Mouse (Mus musculus) embryo, embryonic 11 days (tissue): ENCODE data around the gene Nbas.

Experiments used
- DNase-seq: peaks from one replicate; pipeline ENCODE4 v3.0.0-alpha.2; 2015

Nbas gene

DNA sequence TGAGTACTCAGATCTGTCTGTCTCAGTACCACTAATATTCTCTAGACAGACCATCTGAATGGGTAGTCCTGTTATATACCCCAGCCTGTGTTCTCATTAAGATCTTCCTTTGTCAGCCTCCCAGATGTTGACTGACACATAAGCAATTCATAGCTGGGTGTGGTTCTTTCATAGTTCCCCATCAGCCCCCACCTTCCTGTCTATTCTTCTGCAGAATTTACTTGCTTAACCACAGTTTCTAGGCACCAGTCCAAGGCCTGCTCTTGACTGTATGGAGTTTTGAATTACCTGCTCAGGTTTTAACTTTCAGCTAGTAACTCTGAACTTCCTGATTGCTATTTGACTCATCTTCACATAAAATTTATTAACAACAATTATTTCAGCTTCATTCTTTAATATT, 141.3 kb downstream of the Nbas start:
- no peak for DNase-seq

GRCm38 (mm10) chr12:13418651-13419050, 149.7 kb downstream of the Nbas start:
- DNase-seq: no peak

DNA sequence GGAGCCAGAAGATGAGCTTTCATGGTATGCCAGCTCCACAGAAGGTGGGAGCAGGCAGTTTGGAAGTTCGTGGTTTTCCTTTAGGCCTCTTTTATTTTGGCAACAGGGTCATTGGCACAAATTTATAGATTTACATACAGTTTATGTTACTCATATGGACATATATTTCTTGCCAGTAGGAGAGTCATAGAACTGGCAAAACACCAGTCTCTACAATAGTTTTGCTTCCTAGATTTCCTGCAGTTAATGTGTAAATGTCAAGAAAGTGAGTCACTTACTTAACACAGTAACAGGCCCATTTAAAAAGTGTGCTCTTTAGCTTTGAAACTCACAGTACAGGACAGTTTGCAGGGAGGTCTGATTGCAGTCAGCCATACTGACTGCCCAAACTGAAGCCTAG, 161.3 kb downstream of the Nbas start:
- DNase-seq: no peak

GRCm38 (mm10) chr12:13444653-13445431, 175.9 kb downstream of the Nbas start:
- no peak for DNase-seq

DNA sequence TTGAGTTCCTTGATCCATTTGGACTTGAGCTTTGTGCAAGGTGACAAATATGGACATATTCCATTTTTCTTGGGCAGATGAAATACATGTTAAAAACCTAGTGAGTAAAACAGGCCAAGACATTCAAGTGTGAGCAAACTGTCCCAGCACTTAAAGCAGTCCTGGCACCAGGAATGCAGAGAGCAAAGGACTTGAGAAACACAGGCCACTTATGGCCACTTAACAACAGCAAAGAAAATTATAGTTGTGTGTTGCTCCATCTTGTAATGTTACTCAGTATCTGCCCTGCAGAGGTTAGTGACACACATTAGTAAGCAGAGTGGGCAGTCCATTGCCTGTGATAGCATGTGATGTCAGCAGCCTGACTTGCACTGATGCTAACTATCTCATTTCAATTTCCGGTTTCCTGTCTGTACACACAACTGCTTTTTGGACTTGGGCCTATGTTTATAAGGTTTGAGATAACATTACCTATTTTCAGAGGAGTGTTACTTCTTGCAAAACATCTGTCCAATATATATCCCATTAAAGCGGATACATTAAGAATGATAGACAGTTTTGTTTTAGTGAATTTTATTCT, 176.6 kb downstream of the Nbas start:
- DNase-seq: no peak

GRCm38 (mm10) chr12:13448916-13449315, 180.0 kb downstream of the Nbas start:
- DNase-seq: no peak

DNA sequence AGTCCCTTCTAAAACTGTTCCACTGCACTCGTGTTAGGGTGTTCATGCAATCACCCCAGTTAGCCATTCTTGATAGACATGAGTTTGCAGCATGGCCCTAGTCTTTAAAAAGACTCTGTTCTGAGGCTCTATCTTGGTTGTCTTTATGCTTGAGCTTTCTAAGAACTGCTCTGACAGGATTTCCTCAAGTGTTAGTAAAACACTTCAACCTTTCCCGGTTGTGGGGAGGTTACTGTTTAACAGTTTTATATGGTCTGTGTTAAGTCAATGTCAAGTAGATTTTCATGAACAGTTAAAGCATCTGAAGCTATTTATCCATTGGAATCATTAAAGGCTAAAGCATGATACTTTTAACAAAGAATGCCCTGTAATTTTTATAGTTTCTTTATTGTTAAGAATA, 183.1 kb downstream of the Nbas start:
- no peak for DNase-seq

DNA sequence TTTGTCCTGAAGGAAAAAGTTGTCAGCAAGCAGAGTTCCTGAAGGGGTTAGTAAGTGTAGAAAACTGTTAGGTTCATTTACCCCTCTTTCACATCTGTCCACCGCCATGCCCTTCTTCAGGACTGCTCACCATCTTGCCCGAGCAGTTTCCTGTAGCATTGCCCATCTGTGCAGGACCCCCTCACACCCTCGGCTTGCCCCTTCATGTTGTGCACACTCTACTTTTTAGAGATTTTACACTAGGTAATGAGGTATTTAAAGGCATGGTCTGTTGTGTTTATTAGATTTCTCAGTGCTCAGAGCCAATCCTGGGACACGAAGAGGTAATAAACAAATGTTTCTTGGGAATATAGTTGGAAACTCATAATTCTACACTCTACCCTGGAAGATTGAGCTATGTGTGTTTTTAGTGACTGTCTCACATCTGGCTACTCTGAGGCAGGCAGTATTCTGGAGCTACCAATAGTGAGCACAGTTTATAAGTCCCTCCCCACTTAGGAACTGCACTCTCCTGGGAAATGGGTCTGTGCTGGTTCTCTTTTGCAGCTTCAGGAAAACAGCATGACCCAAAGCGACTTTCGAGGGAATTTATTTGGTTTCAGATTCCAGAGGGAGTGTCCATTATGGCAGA, 191.4 kb downstream of the Nbas start:
- DNase-seq: no peak

- no peak for DNase-seq
Measured at GRCm38 (mm10) chr12:13461558-13462153, 192.7 kb downstream of the Nbas start.

DNA sequence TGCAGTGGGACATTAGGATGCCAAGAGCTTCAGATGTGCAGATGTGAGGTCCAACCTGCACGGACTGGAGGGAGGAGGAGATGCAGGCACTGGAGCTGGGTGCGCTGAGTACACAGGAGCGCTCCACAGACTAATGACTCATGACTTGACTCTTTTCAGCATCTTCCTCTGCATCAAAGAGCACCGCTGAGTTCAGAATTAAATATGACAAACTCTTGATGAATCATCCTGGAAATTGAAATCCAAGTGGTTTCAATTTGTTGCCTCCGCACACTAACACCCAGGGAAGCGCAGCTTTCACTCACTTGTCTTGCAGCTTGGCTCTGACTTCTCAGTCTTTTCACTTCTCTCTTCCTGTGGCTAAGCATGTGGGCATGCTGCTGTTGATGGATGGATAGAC, 193.5 kb downstream of the Nbas start:
- DNase-seq: no peak

DNA sequence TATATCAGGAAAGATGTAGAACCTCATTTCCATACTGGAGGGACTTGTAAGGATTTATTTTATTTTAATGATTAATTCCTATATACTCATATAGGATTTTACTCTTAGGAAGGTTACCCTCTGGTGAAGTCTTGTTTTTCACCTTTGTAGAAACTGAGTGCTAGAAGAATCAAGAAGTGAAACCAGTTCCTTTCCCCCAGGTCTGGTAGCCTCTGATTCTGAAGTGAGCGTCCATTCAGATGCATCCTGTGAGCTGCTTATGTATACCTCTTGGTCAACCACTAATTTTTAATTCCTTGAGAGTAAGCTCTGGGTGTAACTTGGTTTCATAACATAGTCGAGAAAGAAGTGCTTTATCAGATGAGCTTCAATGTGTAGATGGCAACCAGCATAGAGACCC, 196.6 kb downstream of the Nbas start:
- DNase-seq: no peak

GRCm38 (mm10) chr12:13474881-13475280, 205.9 kb downstream of the Nbas start:
- no peak for DNase-seq

DNA sequence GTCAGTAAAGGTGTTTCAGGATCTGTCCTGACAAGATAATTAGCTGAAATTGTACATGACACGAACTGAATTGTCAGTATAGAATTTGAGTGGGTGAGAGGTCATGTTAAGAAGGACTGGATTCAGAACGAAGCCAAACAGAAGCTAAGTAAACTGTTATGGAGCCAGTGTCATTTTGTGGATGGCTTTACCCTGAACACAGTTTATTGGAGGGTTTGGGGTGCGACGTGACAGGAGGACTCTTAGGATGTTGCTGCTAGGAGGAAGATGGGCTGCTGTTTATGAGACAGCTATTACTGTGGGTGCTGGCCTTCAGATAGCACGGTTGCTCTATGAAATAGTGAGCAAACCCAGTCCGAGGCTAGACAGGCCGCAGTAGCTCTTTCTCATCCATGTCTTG, 210.2 kb downstream of the Nbas start:
- no peak for DNase-seq

GRCm38 (mm10) chr12:13486278-13486677, 217.3 kb downstream of the Nbas start:
- no peak for DNase-seq

GRCm38 (mm10) chr12:13497211-13497610, 228.3 kb downstream of the Nbas start:
- no peak for DNase-seq

DNA sequence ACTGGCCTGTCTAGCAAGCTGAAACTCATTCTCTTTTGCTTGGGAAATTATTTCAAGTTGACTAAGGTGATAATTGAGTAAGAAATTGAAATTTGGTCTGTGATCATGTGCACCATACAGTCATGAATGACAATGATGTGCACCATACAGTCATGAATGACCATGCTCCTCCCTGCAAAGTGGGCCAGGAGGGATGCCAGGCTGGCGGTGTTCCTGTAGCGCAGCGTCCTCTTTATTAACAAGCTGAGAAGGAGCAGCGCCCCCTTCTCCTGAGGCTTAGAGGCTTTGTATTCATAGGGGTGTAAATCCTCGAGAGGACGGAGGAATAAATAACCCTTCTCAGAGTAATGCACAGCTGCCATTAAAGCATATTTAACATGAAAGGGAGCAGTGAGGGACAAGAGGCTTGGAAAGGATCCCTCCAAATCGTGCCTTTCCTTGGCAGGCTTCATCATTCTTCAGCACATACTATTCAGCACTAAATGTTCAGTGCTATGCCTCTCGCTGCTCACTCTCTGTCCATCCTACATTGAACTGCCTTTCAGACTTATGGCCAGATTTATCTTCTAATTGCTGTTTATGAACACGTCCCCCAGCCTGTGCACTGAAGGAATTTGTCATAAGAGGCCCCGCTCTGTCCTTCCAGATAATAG, 230.4 kb downstream of the Nbas start:
- no peak for DNase-seq

GRCm38 (mm10) chr12:13500191-13500590, 231.3 kb downstream of the Nbas start:
- no peak for DNase-seq

DNA sequence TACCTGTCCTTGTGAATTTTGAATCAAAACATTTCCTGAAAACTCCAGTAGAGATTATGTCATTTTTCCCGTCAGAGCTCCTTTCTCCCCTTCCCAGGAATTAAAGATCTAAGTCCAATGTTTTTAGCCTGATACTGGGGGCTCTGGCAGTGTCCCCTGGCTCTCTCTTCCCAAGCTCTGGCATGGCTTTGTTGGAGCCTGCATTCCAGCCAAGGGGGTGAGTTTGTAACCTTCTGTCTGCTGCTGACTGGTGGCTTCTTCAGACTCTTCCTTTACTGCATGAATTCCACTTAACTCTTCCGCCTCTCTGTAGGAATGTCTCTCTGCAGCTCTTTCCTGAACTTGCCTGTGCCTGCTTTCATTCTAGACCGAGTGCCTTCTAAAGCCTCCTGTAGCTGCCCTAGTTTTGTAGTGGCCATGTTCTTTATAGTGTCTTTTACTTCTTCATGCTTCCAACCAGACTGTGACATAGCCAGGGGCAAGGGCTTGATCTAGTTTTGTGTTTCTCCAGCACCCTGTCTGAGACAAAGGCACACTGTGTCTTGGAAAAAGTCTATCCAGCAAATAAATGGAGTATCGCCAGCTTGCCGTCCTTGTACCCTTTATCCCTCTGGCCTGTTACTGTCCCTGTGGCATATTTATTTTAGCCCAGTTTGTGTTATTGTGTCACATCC, 236.0 kb downstream of the Nbas start:
- DNase-seq: no peak

DNA sequence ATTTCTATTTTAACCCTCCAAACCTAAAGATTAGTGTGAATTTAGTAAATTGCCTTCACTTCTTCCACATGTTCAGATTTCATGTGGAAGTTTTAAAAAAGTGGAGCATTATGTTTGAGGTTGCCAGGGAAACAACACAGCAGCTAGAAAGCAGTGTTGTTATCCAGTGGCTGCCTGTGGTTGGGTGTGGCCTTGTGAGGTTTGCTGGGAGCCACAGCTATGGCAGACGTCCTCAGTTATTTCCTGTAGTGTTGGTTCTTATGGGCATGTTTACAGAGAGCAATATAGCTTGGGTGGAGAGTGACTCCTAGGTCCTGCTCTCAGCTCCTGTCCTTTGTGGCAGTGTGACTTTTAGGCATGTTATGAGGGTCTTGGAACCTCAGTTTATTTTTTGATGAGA, 249.1 kb downstream of the Nbas start:
- no peak for DNase-seq

- no peak for DNase-seq
Measured at GRCm38 (mm10) chr12:13519413-13519812, 250.5 kb downstream of the Nbas start.

DNA sequence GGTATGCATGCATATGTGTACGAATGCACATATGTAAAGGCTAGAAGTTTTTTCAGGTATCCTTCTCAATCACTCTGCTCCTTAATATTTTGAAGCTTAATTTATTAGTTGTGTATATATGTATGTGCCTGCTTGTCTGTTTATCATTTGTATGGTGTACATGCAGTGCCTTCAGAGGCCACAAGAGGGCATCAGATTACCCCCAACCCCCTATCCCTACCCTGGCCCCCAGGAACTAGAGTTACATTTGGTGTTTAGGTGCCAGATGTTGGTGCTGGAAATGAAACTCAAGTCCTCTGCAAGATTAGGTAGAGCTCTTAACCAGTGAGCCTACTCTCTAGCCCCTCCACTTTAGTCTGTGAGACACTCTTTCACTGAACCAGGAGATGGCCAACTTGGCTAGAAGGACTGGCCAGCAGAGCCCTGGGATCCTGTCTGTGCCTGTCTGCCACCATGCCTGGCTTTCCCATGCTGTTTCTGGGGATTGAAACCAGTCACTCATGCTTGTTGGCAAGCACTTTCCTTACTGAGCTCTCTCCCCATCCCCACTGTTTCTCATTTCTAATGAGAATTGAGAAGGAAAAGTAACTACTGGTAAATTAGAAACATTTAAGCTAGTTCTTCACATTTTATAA, 263.9 kb downstream of the Nbas start:
- DNase-seq: peak; percentile 11

DNA sequence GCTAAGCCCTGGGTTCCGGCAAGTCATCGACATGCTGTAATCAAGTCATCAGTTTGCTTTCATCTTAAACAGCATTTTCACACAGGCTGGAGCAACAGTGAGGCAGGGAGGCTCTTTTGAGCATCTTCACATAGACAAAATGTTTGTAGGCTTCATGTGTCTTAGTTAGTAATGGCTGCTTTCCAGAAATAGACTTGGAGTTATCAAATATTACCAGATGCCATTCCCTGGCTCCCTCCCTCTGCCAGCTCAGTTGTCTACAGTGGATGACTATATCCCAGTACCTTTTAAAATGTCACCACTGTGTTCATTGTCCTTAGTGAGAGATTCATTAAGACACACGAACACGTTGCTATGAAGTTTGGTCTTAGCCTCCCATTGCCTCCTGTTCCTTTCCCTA, 270.2 kb downstream of the Nbas start:
- DNase-seq: no peak
